Mouse (Mus musculus) kidney, postnatal 4 days (tissue): Measurements from ENCODE around the gene Ntrk1.
"Not testable (repeated sequence)": the region's sequence is repeated elsewhere in the genome, so short reads cannot be mapped to it uniquely, and the experiment has no call there.

Experiments used
- DNase-seq, 2 experiments: peaks; one replicate each; pipeline ENCODE4 v3.0.0; 2021; ENCODE audit warnings: mixed read lengths in 2 of 2

The Ntrk1 gene

GRCm38 (mm10) chr3:87794922-87795325 lies at the start of gene Ntrk1:
TSS of gene Ntrk1 (minus strand) at chr3:87795162.
- peak in 1 of 2 experiments; percentile 64 for DNase-seq

GRCm38 (mm10) chr3:87840858-87841257 lies 45.9 kb upstream of the Ntrk1 start:
- DNase-seq = no peak

DNA sequence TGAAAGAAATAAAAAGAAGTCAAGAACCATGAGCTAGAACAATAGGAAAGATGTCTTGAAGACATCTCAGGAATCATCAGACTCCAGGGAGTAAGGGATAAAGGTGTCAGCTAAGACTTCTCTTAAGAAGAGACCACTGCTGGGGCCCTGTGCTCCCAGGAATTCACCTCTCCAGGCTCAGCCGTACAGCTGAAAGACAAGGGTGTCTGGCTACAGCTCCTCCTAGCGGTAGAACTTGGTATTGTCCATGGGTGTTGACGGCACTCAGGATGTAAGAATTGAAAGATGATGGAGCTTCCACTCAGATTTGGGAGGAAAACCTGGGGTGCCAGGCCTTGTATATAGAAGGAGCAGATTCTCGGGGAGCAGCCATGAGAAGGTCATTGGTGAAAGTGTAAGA lies 43.7 kb upstream of the Ntrk1 start:
- peak; percentile 88 to 89 for DNase-seq

DNA sequence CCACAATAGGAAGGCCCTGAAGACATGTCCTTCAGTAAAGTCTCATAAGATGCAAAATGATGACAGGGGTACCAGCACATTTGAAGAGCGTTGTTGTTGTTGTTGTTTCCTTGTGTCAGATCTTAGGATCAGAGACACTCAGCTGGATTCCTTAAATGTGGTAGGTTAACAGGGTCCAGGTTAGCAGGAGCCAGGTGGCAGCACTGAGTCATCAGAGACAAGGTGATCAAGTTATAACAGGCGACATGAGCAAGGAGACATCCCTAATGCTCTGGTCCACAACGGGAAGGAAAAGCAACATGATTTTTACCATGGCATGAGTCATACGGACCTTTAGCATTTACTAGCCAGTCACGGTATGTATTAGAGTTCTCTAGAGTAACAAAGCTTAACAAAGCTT lies 38.5 kb upstream of the Ntrk1 start:
- no peak for DNase-seq

DNA sequence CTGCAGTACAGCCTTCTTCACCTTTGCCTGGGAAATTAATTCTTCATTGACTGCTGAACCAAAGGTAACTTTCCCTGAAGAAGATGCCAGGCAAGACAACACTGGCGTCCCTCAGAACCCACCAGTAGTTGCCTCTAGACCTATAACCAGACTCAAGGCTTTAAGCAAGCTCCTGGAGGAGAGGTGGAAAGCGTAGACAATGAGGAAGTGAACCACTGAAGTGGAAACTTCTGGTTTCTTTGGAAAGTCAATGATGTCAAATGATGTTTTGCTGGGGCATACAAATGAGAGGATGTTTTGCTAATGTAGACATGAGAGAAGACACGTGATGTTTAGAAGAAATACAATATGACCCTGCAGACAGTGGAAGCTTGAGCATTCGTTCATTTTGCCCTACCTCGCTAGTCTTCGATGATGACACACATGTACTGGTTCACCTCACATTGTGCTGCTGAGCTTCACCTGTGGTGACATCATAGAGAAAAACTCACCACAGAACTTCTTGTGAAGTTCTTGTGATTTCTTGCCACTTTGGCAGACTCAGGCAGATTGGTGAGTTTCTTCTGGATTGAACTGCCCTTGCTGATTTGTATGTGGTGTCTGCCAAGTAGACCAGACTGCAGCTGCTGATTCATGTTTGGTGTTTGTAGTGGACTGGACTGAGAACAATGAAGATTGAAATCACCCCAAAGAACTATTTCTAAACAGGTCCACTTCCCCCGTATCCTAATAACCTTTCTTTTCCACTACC lies 37.3 kb upstream of the Ntrk1 start:
- DNase-seq = no peak

GRCm38 (mm10) chr3:87829025-87829424 lies 34.1 kb upstream of the Ntrk1 start:
- DNase-seq = no peak

- DNase-seq = no peak
Observed at GRCm38 (mm10) chr3:87828435-87828834, 33.5 kb upstream of the Ntrk1 start.

GRCm38 (mm10) chr3:87824206-87824605 lies 29.2 kb upstream of the Ntrk1 start, which contains the start of gene Pear1:
TSS of gene Pear1 (minus strand) at chr3:87824306.
- DNase-seq = not testable (repeated sequence)

DNA sequence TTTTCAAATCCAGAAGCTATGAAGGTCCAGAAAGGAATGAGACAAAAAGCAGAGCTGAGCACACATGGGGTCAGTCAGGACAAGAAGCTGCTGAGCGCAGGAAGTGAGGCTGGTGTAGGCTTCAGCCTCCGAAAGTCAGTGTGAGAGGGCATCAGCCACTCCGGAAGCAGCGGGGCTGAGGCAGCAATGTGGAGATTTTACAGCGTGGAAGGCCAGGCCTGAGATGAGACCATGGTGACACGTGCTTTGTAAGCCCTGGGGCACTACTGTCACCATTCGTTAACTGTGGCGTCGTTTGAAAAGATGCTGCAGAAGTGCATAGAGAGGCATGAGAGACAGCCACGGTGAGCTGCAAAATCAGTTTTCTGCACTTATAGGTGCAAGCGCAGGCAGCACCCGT lies 23.3 kb upstream of the Ntrk1 start:
- DNase-seq = no peak

DNA sequence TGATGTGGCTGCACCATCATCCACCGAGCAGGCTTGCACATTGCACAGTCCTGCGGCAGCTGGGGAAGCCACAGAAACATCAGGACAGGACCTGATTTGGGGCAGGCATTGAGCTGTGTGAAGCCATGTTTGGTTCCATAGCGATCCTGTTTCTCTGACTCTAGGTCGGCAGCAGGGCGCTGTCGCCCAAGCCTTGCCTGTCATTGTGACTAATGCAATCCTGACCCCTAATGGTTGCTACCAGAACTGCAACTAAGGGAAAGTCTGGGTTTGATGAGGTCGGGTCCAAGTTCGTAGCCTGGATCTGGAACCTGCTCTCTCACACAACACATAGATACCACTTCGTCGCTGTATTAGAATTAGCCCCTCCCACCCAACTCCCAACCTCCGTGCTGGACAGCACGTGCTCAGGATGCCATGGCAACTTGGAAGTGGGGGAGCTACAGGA lies 21.7 kb upstream of the Ntrk1 start:
- peak; percentile 80 to 87 for DNase-seq

DNA sequence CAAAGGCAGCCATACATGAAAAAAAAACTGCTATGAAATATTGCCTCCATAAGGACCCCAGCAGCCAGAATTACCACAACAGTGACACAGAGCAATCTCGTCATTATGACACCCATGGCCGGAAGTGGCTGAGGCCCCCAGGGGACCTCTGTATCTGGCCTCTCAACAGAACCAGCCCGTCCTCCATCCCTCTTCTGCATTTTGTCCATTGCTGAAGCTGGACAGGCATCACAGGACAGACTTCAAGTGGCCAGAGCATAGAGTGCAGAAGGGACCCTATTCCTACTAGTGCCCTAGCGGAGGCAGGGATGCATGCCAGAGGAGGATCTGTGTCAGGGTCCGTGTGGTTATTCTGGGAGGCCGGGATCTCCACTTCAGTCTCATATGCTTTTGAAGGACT lies 21.2 kb upstream of the Ntrk1 start:
- peak in 1 of 2 experiments; percentile 52 for DNase-seq

DNA sequence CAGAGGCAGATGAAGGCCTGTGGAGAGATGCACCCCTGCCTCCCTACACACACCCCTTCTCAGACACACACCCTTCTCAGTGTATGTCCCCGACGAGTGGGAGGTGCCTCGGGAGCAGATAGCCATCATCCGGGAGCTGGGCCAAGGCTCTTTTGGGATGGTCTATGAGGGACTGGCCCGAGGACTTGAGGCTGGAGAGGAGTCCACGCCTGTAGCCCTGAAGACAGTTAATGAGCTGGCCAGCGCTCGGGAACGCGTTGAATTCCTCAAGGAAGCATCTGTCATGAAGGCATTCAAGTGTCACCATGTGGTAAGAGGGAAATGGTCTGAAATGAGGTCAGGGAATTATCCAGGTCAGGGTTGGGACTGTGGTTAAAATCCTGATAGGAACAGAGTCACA lies 17.9 kb upstream of the Ntrk1 start:
- peak; percentile 64 to 72 for DNase-seq

DNA sequence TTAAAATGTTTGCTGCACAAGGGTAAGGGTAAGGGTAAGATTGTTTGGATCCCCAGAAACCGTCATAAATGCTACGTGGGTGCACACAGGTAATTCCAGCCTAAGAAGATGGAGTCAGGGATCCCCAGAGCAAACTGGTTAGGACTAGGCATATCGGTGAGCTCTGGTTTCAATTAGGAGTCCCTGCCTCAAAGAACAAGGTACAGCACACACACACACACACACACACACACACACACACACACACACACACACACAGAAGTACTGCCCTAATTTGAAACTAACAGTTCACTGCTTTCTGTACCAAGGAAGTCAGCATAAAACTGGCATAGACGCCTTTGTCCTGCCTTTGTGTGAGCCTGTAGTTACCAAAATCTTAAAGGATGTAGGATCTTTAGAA lies 17.5 kb upstream of the Ntrk1 start:
- no peak for DNase-seq

DNA sequence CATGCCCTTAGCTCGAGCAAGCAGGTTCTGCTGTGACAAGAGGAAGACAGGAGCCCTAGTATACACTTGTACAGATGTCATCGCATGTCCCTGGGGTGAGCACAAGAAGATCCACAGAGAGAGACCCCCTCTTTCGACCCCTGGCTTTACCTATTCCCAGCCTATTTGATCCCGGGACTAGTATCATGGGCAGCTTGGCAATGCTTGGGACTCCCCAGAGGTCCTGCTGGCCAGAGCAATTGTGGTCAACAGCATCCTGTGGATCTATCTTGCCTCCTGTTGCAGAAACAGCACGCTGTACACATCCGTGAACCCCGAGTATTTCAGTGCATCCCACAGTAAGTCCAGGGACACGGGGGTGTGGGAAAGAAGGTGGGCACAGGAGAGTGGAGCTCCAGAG lies 16.3 kb upstream of the Ntrk1 start:
- no peak for DNase-seq

DNA sequence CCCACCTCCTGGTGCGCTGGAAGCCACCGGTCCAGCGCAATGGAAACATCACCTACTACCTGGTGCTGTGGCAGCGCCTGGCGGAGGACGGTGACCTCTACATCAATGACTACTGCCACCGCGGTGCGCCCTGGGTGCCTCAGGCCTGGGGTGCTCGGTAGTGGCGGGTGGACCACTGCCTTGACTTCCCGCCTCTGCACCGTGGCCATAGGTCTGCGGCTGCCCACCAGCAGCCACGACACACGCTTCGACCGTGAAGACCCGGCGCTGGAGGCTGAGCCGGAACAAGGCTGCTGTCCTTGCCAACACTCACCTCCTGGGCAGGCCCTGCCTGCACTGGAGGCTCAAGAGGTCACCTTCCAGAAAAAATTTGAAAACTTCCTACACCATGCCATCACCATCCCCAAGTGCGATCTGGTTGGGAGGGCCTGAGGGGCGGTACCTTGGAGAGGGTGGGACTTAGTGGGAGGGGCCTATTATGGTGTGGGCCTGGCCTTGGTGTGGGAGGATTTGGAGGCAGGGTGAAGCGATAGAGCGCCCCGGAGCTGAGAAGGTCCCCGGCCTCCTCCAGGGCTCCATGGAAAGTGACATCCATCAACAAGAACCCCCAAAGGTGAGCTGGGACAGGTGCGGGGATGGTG lies 14.5 kb upstream of the Ntrk1 start:
- peak; percentile 53 to 59 for DNase-seq

DNA sequence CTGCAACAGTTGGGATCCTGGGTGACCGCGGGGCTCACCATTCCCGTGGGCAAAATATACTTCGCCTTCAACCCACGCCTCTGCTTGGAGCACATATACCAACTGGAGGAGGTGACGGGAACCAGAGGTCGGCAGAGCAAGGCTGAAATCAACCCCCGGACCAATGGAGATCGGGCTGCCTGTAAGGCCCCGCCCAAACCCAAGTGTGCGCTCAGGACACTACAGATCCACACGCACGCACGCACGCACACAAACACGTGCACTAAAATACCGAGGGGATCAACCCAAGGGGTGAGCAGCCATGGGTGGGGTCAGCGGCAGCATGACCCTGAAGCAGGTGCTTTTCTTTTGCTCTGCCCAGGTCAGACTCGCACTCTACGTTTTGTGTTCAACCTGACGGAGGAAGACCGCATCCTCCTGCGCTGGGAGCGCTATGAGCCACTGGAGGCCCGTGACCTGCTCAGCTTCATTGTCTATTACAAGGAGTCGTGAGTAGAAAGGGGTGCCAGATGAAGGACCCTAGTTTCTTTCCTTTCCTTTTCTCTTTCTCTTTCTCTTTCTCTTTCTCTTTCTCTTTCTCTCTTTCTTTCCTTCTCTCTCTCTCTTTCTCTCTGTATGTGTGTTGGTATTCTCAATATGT lies 9.2 kb upstream of the Ntrk1 start:
- DNase-seq = peak in 1 of 2 experiments; percentile 36

DNA sequence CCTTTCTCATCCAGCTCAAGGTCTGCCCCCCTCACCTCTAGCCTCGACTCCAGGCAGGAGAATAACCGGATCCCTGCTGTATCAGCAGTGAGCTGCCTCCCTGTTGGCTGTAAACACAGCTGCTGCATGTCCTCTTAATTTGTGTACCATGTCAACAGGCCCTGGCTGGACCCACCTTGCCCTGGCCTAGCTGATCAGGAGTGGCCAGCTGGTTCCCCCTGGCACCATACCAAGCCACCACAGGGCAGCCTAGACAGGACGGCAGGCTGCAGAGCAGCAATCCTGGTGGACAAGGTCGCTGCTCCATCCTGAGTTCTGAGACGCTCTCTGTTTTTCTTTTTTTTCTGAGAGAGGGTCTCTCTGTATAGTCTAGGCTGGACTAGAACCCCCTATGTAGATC lies 6.7 kb upstream of the Ntrk1 start:
- peak; percentile 38 to 62 for DNase-seq

DNA sequence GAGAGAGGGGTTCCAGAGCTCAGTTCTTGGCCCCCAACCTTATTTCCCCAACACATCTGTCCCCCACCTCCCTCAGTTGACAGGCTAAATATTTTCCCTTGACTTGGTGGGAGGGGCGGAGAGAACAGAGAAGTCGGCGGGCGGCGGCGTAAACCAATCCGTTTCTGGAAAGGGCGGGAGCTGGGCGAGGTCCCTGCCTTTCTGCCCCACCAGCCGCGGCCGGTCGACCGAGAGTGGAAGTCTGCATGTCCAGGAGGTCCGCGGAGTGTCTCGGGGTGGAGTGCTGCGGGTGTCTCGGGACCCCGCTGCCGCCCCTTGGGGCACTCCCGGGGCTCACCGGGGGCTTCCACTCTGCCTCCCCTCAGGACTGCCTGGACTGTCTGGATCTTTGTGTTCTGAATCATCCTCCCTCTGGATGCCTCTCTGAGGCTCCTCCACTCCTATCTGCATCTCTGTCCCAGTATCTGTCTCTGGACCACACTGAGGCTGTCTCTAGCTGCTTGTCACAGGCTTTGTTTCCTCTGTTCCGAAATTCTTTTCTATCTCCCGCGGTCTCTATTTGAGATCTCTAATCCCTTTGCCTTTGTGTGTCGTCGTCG lies 1.9 kb upstream of the Ntrk1 start, which contains the start of gene Insrr:
Gene Insrr (plus strand): TSS at position 216 of the 599 bp plus-strand sequence.
- peak; percentile 75 to 81 for DNase-seq

DNA sequence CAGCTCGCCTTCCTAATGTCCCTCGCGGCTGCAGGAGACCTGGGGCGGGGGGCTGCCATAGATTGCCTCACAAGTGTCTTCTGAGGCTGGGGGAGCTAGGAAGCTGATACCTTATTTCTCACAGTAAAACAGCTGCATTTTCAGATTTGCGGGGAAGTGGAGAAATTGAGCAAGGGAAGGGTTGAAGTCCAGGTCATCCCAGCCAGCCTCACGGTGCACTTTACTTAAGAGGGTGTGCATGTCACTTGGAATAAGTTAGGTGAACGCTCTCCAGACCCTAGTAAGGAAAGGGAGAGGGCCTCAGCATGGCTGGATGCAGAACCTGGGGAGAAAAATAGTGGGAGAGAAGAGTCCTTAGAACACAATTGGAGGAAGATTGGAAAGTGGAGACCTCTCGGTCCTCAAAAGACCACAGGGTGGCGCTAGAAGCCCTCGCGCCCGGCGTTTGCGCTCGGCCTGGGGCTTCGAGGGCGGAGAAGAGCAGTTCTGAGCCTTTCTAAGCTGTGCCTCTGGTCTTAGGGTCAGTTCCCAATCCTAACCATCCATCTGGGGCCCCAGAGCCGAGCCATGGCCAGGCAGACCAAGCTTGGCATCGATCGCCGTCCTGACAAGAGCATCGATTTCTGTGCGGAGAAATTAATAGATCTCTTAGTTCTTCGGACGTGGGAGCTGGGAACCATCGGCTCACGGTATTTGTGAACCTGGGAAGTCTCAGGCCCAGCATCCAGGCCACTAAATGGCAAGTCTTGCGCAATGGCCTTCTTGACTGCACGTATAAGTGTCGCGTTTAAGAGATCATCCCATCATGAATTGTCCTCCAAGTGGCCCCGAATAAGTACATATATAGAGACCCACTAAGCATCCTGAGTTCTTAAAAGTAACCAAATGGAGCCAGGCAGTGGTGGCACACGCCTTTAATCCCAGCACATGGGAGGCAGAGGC lies 645 bp upstream of the Ntrk1 start:
- peak; percentile 85 to 88 for DNase-seq

- no peak for DNase-seq
Observed at GRCm38 (mm10) chr3:87789768-87790167, 5.2 kb downstream of the Ntrk1 start.

- no peak for DNase-seq
Observed at GRCm38 (mm10) chr3:87789248-87789647, 5.7 kb downstream of the Ntrk1 start.

DNA sequence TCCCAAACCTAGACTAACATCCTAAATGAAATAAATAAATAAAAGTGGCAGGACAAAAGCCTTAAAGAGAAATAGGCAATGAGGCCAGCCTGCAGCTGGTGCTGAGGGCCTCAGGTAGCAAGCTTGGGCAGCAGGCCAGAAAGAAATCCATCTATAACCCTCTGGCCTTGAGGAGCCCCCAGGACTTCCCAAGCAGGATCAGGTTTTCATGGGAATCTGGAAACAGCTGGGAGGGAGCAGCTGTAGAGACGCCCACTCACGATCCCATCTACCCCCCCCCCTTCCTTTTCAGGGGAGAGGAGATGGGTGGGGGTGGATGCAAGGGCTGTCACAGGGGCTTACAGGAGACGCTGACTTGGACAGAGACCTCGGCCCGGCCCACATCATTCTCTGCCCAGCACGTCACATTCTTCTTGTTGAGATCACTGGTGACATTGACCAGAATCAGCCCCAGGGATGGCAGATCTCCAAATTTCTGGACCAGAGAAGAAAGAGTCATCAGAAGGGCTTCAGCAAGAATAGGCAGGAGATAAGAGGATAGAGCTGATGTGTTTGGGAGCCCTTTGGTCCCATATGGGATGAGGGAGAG lies 9.2 kb downstream of the Ntrk1 start:
- no peak for DNase-seq
